Mouse (Mus musculus) c-Kit-positive CD71-positive TER-119-positive erythroid progenitor cells, embryonic 14.5 days (primary cell): ENCODE measurements around the gene Tnpo1.

ENCODE experiments used
- DNase-seq: peaks from one replicate; pipeline ENCODE4 v3.0.0-alpha.2; 2013; ENCODE audit warnings: low spot score

Tnpo1 gene

GRCm38 (mm10) chr13:98925486-98926212 is 535 bp downstream of the Tnpo1 start:
- peak; percentile 60 for DNase-seq

GRCm38 (mm10) chr13:98924897-98925485 is 1.2 kb downstream of the Tnpo1 start:
- no peak for DNase-seq

- DNase-seq = no peak
Observed at GRCm38 (mm10) chr13:98922806-98923205, 3.4 kb downstream of the Tnpo1 start.

DNA sequence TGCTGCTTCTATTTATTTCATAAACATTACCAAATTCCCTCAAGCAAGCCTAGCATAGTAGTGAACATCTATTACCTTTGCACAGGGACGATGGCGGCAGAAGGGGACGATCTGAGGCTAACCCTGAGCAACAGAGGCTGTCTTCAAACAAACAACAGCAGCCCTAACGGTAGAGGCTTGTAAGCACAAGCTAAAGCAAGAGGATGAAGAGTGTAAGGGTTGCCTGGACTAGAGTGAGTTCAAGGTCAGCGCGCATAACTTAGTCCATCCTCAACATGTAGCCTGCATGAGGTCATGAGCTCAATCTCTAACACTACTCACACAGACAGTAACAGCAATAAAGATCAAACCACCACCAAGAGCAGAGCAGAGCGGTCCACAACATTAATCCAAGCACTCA is 4.9 kb downstream of the Tnpo1 start:
- no peak for DNase-seq

DNA sequence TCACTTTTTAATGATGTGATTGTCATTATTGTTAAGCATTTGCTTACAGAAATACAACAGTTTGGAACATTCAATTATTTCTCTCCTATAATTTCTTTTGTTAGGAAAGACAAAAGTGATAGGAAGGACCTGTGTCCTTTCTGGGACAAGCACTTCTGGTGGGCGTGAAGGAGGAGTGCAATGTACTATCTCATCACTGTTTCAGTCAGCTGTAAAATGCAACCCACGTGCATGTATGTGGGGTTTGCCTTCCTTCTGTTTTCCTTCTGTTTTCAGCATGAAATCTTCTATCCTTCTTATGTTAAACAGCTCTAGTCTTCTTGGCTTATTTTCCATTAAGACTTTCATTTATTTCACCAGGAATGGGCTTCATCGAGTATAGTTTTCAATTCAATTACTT is 5.9 kb downstream of the Tnpo1 start:
- DNase-seq = no peak

- no peak for DNase-seq
Observed at GRCm38 (mm10) chr13:98919695-98920094, 6.5 kb downstream of the Tnpo1 start.

- no peak for DNase-seq
Observed at GRCm38 (mm10) chr13:98917851-98918250, 8.3 kb downstream of the Tnpo1 start.

- no peak for DNase-seq
Observed at GRCm38 (mm10) chr13:98915591-98915990, 10.6 kb downstream of the Tnpo1 start.

DNA sequence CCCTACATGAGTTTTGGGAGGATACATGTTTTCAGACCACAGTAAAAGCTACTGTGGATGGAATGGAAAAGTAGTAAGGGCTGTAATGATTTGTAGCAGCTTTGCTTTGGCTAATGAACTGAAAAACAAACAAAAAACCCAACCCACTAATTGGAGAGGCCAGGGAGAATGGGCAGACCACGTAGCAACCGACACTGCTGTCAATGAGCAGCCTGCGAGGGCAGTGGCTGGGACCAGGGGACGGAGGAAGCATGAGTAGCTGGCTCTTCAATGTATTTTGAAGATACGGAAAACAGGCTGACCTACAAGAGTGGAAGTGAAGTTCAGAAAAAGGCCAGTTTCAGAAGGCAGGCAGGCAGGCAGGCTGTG is 11.4 kb downstream of the Tnpo1 start:
- DNase-seq = no peak

DNA sequence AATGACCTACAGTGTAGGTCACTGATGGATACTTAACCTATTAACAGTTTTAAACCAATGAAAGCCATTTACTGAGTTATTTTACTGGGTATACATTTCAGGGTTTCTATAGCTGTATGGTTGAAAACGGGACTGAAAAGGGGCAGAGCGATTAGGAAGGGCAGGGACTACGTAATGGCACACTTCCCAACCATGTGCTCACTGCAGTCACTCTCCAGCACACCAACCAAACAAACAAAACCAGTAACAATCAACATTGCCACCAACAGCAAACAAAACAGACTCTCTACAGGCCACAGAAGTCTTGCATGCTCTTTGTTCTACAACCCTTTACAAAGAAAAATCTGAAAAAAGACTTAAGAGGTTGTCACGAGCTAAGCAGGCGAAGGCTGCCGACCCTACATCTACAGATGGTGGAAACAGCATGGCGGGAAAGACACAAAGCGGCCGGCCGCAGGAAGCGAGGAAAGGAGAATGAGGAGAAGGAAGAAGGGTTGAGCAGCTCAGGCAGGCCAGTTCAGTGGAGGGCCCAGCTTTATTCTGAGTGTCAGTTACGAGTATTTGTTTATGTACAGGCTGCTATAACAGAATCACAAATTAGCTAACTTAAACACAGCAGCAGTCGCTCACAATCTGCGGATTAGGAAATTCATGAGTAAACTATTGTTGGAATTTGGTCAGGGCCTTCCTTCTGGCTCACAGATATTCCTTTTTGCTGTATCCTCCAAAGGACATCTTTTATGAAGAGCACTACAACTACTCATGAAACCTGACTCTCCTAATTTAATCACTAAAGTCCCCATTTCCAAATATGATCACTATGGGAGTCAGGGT is 12.0 kb downstream of the Tnpo1 start:
- DNase-seq = no peak

GRCm38 (mm10) chr13:98913196-98913595 is 13.0 kb downstream of the Tnpo1 start:
- no peak for DNase-seq

DNA sequence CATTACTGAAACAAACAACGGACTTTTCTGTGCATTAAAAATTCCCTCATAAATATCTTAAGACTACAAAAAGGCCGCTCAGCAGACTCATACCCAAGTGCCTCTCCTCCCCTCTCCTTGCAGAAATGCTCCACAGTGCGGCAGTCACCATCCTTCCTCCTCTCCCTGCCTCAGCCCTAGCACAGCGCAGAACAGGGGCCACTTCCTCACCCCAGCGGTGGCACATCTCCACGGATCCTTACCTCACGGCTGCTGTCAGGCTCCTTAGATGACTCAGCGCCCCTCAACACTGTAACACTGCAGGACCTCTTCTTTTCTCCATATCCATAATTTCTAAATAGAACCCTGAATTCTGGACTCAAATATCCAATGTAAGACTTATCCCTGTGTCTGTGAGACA is 13.6 kb downstream of the Tnpo1 start:
- no peak for DNase-seq

DNA sequence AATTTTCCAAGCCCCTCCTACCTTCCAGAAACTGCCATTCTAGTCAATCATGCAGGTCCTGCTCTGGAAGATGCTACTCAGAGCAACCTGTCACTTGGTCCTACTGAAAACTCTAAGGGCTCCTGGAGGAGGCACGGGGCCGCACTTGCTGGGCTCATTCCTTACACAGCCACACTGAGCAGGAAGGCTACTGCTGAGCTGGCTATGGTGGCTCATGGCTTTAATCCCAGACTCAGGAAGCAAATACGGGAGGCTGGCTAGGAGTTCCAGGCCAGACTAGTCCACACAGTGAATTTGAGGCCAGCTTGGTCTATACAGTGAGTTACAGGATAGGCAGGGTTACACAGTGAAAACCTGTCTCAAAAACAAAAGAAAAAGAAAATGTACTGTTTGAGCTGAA is 15.4 kb downstream of the Tnpo1 start:
- no peak for DNase-seq

- no peak for DNase-seq
Observed at GRCm38 (mm10) chr13:98904608-98905007, 21.6 kb downstream of the Tnpo1 start.

DNA sequence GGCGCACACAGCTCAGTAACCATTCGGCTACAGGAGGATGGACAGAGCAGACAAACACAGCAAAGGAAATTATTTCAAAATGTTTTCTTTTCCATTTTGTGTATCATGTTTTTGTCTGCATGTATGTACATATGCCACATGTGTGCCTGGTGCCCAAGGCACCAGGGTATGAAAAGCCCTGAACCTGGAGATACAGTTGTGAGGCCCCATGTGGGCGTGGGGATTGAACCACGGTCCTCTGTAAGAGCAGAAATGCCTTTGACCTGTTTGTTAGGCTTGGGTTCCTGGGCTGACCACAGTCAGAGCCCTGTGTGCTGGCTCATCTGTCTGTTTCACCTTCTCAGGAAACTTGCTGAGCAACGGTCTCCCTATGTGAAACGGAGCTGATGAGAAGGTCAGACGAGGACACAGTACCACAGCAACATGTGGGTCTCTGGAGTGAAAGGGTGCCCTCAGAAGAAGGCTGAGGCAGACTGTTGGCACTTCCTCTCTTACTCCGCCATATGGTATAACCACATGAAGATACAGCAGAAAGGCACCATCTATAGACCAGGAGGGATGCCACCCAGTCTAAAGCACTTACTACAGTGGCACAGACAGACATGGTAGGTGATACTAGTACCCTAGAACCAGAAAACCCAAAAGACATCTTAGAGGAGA is 23.7 kb downstream of the Tnpo1 start:
- no peak for DNase-seq

- DNase-seq = no peak
Observed at GRCm38 (mm10) chr13:98899550-98899949, 26.6 kb downstream of the Tnpo1 start.

- DNase-seq = no peak
Observed at GRCm38 (mm10) chr13:98897577-98897976, 28.6 kb downstream of the Tnpo1 start.

- DNase-seq = no peak
Observed at GRCm38 (mm10) chr13:98896434-98897126, 29.6 kb downstream of the Tnpo1 start.

GRCm38 (mm10) chr13:98896013-98896412 is 30.2 kb downstream of the Tnpo1 start:
- no peak for DNase-seq

GRCm38 (mm10) chr13:98894900-98895299 is 31.3 kb downstream of the Tnpo1 start:
- no peak for DNase-seq

- DNase-seq = no peak
Observed at GRCm38 (mm10) chr13:98891443-98891842, 34.7 kb downstream of the Tnpo1 start.

DNA sequence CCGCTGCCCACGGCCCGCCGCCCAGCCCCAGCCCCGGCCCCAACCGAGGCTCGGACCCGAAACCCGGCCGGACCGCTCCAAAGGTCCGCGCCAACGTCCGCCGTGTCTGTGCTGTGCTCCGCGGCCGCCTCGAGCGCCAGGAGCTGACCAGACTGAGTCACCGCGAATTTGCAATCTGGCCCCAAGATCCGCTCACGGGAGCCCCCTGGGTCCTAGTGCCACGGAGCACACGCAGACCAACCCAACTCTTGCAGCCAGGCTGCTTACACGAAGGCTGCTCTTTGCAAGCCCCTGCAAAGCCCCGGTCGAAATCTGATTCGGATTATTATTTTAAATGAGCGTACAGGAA is 35.3 kb downstream of the Tnpo1 start:
- peak; percentile 71 for DNase-seq
